Mouse (Mus musculus) CD8-positive naive resting alpha-beta T cell, adult 2 months (primary cell): ENCODE results near the gene Smad5.

Source experiments
- DNase-seq, 2 experiments: peaks; one replicate each; pipeline ENCODE4 v3.0.0; 2022; ENCODE audit warnings: low read depth in 2 of 2, low spot score in 2 of 2

Smad5 gene

DNA sequence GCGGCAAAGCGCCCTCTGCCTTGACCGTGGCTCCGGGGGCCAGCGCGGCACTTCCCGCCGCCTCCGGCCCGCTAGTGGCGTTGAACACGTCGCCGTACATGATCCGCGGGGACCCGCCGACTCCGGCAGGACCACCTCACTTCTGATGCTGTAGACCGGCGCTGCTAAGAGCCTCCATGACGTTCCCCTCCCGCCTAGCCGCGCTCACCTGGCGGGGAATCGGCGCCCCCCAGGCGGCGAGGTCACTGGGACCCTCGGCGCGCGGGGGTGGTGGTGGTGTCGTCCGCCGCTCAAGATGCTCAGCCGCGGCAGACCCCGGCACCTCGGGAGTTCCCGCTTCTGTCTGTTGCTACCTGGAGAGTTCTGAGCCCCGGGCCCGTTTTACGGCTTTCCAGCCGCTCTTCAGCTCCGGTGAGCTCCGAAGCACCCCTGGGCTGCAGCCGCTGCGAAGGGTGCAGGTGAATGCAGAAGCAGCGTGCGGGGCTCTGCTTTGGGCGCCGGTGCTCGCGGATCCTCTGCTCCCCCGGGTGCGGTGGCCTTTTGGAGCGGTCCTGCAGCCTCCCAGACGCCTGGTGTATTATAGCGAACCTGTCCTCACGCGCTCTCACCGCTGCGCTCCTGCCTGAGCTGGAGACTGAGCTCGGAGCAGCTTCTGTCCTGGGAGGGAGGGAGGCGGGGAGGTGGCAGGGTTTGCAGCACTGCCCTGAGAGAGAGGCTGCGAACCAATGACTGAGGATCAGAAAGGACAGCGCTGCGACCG, 50.6 kb downstream of the Smad5 start, which contains the start of gene Gm45623:
Gene Gm45623 (minus strand): TSS at position 636 of the 760 bp plus-strand sequence.
- DNase-seq = no peak

GRCm38 (mm10) chr13:56755871-56756270, 53.1 kb downstream of the Smad5 start:
- peak in 1 of 2 experiments; percentile 46 for DNase-seq

GRCm38 (mm10) chr13:56757201-56757600, 54.4 kb downstream of the Smad5 start:
- DNase-seq = no peak

DNA sequence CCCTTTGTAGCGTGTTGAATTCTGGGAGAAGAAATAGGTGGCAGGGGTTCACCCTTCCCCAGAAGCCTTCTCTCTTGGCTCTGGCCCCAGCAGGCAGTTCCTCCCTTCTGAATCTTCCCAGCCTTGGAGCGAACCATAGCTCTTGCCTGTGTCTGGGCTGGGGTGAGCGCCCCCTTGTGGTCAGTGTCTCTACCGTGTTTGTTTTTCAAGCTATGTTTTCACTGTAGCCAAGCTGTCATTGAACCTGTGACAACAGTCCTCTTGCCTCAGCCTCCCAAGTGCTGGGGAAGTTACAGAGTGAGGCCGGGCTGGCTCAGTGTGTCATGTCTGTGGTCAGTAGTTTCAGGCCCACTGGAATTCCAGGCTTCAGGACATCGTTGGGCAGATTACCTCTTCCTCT, 55.7 kb downstream of the Smad5 start:
- DNase-seq = peak; percentile 76 to 78

- no peak for DNase-seq
Measured at GRCm38 (mm10) chr13:56762446-56763229, 59.8 kb downstream of the Smad5 start.

GRCm38 (mm10) chr13:56765284-56766032, 62.6 kb downstream of the Smad5 start:
- no peak for DNase-seq

DNA sequence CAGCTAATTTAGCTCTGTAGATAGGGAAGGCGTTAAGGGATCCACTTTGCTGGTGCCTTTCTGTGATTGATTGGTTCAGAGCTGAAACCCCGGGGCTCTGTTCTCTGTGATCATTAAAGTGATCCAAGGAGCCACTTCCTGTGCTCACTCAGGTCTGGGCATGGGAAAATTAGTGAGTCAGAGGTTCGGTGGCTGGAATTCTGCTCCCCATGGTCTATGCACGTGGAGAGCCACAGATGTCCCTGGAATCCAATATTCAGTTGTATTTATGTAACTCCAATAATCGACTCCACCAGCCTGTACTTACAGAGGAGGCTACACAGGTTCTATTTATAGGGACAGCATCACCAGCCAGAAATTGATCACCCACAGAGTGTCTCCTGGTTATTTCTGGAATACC, 63.4 kb downstream of the Smad5 start:
- no peak for DNase-seq

GRCm38 (mm10) chr13:56769431-56769830, 66.6 kb downstream of the Smad5 start:
- DNase-seq = no peak

DNA sequence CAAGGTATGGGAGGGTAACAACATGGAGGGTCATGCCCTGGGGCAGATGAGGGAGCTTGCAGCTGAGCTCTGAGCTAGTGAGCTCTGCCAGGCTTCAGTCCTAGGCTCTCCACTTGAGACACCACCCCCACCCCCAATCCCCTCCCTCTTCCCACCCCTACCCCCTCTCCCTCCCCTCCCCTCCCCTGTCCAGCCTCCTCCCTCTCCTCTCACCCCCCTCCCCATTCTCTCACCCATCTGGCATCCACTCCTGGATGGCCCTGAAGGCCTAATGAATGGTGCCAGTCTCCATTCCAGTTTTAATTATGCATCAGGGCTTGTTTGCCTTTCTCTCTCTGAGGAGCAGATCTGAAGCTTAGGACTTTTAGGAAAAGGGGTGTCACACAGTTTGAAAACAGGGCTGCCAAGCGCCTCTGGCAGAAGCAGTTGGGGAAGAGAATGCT, 67.3 kb downstream of the Smad5 start:
- no peak for DNase-seq

DNA sequence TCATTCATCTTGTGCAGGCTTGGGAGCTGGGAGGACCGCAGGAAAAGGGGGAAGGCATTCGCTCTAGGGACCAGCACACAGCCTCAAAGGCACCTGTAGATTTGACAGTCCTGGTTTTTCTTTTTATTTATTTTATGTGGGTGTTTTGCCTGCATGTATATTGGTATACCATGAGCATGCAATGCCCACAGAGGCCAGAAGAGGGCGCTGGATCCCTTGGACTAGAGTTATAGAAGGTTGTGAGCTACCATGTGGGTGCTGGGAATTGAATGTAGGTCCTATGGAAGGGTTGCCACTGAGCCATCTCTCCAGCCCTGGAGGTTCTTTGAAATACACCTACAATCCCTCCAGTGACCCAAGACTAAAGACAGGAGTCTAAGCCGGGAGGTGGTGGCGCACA, 68.0 kb downstream of the Smad5 start:
- no peak for DNase-seq

GRCm38 (mm10) chr13:56772592-56772991, 69.8 kb downstream of the Smad5 start:
- no peak for DNase-seq

DNA sequence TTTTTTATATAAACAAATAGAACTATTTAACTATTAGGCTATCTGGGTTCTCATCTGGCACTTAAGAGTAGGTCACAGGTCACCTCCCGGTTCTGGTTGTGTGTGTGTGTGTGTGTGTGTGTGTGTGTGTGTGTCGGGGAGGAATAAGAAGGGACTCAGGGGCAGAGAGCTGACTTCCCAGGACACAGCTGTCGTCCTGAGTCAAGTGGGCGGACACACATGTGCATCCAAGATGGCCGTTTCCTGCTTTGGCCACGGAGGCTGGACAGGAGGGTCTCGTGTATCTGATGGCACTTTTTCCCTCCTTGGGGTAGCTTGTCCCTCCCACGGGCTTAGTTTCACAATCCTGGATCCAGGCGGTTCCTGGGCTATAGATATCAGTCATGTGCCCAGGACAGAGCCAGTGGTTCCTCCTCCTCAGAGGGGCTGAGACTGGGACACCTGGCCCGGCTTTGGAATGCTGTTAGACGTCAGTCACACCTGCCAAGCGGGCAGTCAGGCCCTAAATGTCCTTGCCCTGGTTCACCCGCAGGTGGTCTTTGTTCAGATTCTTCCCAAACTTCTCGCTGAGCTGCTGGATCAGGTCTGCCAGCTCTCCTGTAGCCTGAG, 70.6 kb downstream of the Smad5 start:
- DNase-seq = no peak

GRCm38 (mm10) chr13:56774304-56774703, 71.5 kb downstream of the Smad5 start:
- DNase-seq = no peak

DNA sequence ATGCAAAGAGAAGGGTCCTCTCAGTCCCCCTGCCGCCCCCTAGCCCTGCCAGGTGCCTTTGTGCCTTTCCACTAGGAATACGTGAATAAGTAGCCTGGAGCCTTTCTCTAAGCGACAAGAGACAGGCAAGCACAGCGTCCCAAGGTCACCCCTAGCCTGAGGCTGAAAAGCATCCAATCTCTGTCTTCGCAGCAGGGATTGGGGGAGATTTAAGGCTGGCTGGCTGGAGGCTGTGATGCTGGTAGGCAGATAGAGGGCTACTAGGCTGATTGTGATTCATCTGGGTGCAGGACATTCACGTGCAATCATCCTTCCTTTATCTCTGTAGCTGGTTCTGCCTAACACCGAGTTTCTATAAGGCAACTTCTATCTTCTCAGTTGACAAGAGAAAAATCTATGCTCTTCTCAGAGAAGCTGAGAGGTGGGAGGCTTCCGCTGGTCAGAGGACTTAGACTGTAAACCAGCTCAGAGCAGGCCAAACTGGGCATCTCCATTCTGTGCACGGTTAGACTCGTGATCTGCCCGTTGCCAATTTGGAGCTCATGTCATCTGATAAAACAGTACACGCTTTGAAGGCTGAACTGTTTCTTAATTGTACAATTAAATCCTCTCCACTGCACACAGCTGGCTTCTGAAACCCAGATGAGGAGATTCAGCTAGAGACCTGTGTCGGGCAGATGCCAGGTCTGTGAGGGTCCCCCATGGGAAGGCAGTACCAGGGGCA, 78.1 kb downstream of the Smad5 start:
- no peak for DNase-seq

DNA sequence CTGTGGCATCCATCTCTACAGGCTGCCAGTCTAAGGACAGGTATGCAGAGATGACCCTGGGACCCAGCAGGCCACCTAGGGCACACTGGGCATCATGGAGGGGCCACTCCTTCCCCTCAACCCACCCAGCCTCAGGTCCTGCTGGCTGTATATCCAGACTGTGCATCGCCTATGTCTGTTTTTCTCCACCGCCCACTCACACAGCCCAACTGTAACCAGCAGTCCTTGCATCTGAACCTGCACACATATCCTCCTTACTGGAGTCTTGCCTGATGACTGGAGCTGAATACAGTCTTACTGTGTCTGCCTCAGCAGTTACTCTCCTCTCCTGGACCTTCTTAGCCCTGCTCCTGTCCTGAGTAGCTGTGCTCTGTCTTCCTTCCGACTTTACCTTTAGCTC, 78.9 kb downstream of the Smad5 start:
- DNase-seq = no peak

DNA sequence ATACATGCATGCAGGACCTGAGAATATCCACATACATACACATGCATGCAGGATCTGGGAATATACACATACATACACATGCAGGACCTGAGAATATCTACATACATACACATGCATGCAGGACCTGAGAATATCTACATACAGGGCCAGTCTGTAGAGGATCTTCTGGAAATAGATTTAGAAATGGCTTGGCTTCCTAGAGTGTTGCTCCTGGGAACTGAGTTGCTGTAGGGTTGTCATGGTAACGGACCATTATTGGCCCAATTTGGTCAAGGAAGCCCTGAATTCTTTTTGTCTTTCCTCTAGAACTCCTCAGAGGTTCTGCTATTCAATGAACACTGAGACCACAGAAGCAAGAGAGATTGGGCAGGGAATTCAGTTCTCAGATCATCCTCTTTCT, 79.8 kb downstream of the Smad5 start:
- DNase-seq = no peak

DNA sequence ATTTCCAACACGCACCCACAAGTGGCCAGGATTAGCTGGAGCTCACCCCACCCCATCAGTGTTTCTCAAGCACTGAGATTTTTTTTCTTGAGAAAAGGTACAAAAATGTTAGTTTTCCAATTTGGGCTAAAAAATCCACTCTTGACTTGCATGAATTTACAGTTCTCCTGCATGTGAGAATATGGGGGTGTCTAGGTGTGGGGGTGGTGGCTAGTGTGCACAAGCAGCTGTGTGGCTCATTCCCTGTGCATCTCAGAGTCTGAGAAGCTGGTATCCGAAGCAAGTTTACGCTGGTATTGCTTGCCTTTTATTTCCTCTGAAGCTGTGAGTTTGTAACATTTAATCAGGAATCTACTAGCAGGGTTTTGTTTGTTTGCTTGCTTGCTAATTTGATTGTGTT, 87.9 kb downstream of the Smad5 start:
- DNase-seq = no peak
